Mouse (Mus musculus) MN1 (cell line): Measurements from ENCODE around the gene Bcas3.

Experiments
- DNase-seq: peaks from one replicate; pipeline ENCODE4 v3.0.0-alpha.2; 2016; ENCODE audit warnings: low spot score

The Bcas3 gene

GRCm38 (mm10) chr11:85379091-85379490 is 26.1 kb downstream of the Bcas3 start:
- no peak for DNase-seq

GRCm38 (mm10) chr11:85380046-85380445 is 27.1 kb downstream of the Bcas3 start:
- DNase-seq, result no peak

DNA sequence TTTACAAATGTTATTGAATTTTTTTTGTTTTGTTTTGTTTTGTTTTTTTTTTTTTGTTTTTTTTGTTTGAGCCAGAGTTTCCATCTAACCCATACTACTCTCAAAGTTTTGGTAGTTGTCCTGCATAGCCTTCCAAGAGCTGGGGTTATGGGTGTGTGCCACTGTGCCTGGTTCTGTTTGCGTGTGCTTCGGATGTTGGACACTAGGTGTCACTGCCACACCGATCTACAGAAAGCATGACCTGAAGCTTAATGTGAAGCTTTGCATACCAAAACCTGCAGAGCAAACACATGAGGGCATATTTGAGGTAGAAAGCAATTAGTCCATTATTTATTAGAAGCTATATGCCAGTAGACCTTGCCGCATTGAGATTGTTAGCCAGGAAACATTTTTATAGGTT is 29.1 kb downstream of the Bcas3 start:
- DNase-seq, result peak; percentile 72

GRCm38 (mm10) chr11:85383975-85384821 is 31.2 kb downstream of the Bcas3 start:
- DNase-seq, result no peak

DNA sequence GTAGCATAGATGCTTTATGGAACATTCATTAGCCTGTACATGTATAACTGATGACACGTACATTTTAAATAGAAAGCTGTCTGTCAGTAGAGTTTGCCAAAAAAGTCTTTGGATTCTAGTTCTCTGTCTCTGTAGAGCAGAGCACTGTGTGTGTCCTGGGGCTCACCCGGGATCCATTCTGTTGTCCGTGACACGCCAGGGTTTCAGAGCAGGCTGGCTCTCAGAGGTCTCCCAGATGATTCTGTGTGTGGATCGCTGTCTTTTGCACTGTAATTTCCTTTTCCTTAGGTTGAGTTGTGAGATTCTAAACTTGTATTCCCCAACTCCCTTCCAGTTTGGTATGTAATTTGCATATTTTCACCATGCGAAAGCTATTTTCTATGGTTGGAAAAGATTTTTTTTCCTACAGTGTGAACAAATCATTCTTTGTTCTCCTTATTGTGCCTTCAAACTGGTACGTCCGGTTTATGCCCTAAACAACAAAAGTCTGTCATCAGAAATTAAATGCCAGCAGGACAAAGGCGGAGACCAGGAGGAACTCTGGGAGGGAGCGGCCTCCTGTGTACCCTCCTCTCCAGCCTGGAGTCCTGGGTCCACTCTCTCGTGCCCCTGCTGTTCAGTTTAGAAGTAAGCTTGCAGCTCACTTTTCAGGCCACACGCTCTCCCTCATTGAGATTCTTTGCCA is 39.4 kb downstream of the Bcas3 start:
- DNase-seq, result no peak

- no peak for DNase-seq
These were observed 39.9 kb downstream of the Bcas3 start for GRCm38 (mm10) chr11:85392864-85393220.

DNA sequence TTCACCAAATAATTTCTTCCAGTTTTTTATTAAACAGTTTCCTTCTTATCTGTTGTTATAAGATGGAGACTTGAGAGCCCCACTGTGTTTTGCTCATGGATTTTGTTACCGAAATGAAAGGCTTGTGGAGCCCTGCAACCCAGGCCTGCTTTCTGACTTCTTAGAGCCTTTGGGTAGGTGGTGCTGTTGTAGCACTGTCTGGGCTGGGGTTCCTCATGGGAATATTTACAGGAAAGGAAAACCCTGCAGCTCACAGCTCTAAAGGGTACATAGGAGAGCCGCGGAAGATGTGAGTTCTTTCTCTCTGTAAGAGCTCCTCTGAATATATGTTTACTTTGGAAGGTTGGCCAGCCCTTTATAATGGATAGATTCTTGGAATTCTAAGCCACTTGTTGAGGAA is 41.0 kb downstream of the Bcas3 start:
- DNase-seq, result no peak

GRCm38 (mm10) chr11:85395361-85395760 is 42.4 kb downstream of the Bcas3 start:
- DNase-seq, result no peak

GRCm38 (mm10) chr11:85406531-85406930 is 53.6 kb downstream of the Bcas3 start:
- no peak for DNase-seq

GRCm38 (mm10) chr11:85407700-85408099 is 54.7 kb downstream of the Bcas3 start:
- DNase-seq, result no peak

GRCm38 (mm10) chr11:85412319-85412718 is 59.4 kb downstream of the Bcas3 start:
- DNase-seq, result no peak

- DNase-seq, result no peak
These were observed 61.5 kb downstream of the Bcas3 start for GRCm38 (mm10) chr11:85414476-85414875.

DNA sequence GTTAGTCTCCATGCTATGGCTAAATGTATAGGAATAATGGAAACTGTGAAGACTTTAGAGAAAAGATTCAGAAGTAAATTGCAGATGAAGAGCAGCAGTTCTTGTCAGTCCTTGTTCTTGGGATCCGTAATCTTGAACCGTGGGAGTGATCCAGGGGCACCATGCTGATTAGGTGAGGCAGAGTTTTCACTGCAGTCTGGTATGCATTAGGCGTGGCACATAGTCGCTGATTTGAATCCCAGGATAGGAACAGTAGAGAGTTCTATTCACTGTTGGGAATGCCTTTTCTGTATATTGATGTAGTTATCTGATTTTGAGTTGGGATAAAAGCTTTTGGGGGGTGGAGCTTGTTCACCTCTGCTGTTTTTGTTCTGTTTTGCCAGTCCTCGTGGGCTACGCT is 74.4 kb downstream of the Bcas3 start:
- no peak for DNase-seq

DNA sequence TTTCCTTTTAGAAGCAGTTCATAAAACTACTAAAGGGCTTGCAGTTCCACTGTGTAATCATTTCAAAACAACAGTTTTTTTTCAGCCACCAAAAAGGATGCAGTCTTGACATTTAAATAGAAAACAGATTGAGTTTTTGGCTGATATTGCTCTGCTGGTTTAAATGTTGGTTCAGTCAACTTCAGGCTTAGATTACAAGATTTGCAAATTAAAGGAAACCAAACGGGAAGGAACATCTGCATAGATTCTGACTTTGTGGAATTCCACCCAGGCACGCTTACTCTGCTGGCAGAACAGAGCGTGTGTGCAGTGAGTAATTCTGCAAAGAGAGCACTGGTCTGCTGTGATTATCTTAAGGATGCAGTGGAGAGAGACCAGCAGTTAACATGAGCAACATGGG is 75.3 kb downstream of the Bcas3 start:
- DNase-seq, result no peak

DNA sequence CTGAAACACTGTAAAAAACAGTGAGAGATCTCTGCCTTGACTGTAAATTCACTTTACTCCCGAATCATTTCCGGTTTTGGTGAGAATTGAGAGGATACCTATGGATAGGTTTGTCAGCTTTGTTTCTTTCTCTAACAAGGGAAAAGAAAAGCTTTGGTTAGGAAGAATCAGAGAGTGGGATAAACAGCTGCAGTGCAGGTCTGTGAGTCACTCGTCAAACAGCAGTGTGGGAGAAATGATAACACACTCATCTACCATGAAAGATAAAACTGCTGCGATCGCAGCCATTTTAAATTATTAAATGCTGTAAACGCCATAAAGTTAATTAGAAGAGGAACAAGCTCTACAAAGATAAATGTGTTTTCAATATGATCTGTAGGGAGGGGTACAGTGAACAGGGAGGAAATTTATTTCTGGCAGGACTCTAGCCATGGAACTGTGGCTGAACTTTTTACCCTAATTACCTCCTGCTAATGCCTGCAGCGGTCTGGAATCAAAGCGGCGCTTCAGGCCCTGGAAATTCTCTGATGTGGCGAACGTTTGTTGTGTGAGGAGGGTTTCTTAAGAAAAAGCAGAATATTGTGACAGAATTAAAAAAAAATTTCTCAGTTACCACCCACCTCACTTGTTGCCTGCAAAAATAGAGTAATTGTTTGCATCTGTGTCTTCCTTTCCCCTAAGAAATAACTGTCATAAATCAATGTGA is 77.9 kb downstream of the Bcas3 start:
- no peak for DNase-seq

DNA sequence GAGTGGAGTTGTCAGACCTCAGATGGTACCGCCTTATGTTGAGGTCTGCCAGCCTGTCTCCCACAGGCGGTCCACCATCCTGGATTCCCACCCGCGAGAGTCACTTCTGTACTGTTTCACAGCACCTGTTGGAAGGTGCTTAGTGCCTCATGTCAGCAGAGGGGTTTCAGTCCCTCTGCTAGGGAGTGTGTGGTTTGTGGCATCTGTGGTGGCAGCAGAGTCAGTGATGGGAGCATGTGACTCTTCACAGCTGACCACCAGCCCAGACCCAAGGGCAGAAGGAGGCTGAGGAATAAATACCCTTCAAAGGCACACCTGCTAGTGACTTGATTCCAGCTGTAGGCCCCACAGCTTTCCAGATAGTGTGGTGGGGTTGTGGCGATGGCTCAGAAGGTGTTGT is 94.4 kb downstream of the Bcas3 start:
- DNase-seq, result no peak

DNA sequence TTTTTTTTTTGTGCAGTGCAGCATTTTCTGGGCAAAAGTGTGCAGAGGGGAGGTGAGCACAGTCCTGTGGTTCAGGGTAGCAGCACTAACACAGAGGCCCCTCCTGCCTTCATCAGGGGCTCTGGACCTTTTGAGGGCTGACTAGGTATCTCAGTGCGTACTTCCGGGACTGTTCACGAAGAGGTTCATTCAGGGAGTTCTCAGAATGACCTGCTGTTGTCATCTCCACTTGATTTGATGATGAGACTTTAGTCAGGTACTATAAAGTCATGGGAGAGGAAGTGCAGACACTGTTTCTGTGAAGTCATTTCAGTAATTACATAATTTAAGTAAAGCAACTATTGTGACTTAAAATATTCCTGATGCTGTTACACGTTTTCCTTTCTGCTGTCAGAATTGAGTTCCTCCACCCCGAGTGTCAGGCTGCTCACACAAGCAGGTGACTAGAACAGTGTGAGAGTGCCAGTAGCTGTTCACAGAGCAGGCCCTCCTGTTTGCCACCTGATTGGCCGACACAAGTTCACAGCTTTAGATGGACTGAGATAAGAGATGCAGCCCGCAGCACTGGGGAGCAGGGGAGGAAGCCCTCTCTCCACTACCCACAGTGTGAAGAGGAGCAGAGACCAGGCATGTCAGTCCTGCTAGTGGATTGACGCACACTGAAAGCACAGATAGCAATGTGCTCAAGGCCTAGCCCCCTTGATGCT is 100.8 kb downstream of the Bcas3 start:
- no peak for DNase-seq

- no peak for DNase-seq
These were observed 101.3 kb downstream of the Bcas3 start for GRCm38 (mm10) chr11:85454305-85454682.

DNA sequence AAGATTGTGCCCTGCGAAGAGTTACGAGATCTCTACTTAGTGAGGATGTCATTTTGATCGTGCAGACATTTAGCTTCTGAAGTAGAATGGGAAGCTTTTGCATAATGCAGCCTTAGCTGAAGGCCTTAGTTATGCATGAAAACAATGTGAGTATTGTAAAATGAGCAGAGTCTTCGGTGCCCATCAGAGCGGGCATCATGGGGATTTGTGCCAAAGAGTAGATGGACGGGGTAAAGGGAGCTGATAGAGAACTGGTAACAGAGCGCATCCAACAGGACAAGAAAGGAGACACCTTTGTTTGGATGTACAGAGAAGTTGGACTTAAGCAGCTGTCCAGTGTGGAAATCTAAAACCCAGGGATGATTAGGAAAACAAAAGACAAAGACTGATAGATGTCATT is 108.6 kb downstream of the Bcas3 start:
- no peak for DNase-seq

DNA sequence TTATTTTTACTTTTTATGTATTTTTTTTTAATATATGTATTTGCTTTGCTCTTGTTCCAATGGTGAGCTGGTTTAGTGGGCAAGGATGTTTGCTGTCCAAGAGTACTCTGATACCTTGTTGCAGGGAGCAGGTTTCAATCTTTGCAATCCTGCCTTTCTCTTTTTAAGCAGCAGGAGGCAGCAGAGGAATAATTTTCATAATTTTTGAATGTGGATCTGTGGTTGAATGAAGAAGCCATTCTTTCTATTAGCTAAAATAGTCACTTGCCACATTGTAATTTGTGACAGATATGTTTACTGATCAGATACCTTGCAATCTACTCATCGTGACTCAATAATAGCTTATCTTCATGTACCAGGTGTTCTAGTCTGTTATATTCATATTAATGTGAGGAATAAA is 116.6 kb downstream of the Bcas3 start:
- peak; percentile 72 for DNase-seq

DNA sequence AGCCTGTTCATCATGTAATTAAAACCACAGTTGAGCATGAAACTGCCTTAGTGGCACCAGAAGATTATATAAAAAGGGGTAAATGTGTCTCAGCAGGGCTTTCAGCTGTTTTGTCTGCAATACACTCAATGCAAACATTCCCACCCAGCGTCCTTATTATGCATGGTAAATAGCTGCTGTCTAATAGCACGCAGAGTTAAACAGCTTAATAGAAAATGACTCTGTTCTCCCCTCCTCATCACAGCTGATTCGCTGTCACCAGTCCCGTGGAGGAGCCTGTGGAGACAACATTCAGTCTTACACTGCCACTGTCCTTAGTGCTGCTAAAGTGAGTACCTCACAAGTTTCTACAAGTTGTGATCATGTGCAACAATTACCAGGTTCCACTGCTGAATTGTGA is 117.5 kb downstream of the Bcas3 start:
- no peak for DNase-seq

DNA sequence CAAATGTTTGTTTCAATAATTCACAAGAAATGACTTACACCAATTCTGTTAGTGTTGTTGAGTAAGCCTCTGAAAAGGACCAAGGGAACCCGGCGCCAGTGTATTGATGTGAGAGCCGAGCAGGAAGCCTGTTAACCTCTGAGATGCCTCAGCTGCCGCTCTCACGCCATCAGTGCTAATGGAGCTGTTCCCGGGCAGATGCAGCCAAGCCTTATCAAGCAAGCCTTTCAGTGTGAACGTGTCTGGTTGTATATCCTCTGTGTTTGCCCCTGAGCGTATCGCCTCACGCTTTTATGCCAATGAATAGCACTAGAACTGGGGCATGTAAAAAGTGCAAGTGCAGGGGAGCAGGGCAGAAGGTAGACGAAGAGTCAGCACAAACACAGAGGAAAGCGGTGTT is 121.4 kb downstream of the Bcas3 start:
- DNase-seq, result no peak
